Mouse (Mus musculus): ENCODE results near the gene Zmynd12.
A peak's percentile ranks its signal among the peaks of the same experiment; 100 is the strongest.

Zmynd12 gene

DNA sequence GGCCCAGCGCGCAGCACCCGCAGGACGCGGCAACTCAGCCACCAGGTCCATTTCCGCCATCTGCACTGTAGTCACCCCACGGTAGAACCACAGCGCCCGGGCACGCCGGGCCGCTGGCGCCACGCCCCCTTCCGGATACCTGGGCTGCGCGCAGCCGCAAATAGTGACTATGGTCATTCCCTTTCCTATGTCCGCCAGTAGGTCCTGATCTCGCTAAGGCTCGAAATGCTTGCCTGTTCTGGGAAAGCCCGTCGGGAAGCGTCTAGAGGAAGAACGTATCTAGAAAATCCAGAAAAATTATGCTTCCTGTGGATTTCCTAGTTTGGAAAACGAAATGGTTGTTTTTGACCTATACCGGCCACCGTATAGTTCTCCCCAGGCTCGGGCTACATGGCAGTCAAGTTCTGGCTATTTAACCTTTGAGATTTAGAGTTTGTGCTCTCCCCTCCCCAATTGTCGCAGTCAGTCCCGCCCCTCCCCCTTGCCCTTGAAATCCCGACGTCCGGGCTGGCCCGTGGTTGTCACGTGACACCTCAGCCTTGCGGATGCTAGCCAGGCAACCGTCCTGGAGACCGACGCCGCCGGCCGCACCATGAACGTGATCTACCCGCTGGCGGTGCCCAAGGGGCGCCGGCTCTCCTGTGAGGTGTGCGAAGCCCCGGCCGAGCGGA, at the start of gene Zmynd12, which contains the start of gene Ppcs:
TSS of gene Zmynd12 (plus strand) at position 521 of the 671 bp plus-strand sequence.
TSS of gene Ppcs (minus strand) at position 127 of the 671 bp plus-strand sequence.
- peak; percentile 96 for DNase-seq

- DNase-seq = peak; percentile 30
Measured at GRCm38 (mm10) chr4:119381471-119382190, 41.0 kb upstream of the Zmynd12 start.

GRCm38 (mm10) chr4:119389184-119389583, 33.4 kb upstream of the Zmynd12 start:
- DNase-seq = peak; percentile 54

DNA sequence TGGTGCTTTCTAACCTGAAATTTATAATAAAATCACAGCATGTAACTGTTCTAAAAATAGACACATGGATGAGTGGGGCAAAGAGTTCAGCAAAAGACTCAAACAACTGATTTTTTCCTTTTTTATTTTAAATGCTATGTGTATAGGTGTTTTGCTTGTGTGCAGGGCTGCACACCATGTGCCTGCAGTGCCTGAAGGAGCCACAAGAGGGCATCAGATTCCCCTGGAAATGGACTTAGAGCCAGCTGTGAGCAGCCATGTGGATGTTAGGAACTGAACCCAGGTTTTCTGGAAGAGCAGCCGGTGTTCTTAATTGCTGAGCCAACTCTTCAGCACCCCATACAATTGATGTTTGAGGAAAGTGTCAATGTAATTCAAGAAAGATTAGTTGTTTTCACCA, 32.2 kb upstream of the Zmynd12 start:
- no peak for DNase-seq

DNA sequence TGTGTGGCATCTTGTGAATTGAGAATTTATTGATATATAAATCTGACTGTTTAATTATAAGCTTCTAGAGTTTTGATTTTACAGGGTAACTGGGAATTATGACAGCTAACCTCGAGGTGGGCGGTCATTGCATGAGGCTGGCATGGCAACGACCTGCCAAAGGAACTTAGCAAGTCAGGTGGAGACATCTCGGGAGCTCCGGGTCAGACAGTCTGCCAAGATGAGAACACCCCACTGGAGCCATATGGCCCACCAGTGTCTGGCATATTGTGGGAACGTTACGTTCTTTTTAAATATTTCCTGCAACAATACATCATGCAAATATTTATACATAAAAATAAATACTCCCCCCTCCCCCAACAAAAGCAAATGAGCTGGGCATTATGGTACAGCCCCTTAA, 23.9 kb upstream of the Zmynd12 start:
- DNase-seq = no peak

GRCm38 (mm10) chr4:119400896-119401295, 21.7 kb upstream of the Zmynd12 start:
- no peak for DNase-seq

DNA sequence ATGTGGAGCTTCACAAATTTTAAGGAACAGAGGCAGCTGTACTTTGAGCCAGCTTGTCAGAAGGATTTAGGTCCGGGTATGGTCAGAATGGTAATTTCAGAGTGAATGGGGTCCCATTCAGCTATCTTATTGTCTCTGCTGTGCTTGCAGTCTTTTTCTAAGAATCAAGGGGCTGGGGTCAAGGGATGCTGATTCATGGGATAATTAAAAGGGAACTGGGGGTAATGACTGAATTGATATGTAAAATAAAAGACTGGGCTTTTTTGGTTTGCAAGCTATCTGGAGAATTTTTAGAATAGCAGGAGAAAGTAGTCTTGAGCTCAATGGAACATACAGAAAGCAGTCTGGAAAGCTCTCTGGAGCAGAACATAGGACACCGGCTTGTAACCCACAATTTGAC, 19.2 kb upstream of the Zmynd12 start:
- DNase-seq = no peak

- no peak for DNase-seq
Measured at GRCm38 (mm10) chr4:119411877-119412650, 10.6 kb upstream of the Zmynd12 start.

- no peak for DNase-seq
Measured at GRCm38 (mm10) chr4:119412791-119413190, 9.8 kb upstream of the Zmynd12 start.

GRCm38 (mm10) chr4:119415072-119415753, 7.4 kb upstream of the Zmynd12 start, which contains the start of gene Ccdc30:
Ccdc30 (minus strand) TSS chr4:119415521.
- DNase-seq = peak; percentile 98

GRCm38 (mm10) chr4:119417270-119417669, 5.3 kb upstream of the Zmynd12 start:
- no peak for DNase-seq

- no peak for DNase-seq
Measured at GRCm38 (mm10) chr4:119417894-119418293, 4.7 kb upstream of the Zmynd12 start.

- DNase-seq = no peak
Measured at GRCm38 (mm10) chr4:119421191-119421590, 1.4 kb upstream of the Zmynd12 start.

DNA sequence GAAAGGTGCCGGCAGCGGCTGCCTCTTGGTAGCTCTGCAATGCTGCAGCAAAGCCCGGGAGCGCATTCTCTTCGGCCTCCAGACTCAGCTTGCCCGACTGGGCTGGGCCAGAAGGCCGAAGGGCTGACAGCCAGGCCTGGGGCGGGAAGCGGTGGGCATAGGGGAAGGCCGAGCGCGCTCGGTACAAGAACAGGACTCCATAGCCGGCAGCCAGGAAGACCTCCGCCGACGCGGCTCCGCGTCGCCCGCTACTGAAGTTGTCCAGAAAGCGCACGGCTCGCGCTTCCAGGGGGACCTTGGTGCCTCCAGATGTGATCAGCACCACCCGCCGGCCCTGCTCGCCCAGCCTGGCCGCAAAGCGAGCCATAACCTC, 707 bp upstream of the Zmynd12 start:
- no peak for DNase-seq

GRCm38 (mm10) chr4:119425077-119425476, 2.5 kb downstream of the Zmynd12 start:
- DNase-seq = no peak

- no peak for DNase-seq
Measured at GRCm38 (mm10) chr4:119425601-119426000, 3.0 kb downstream of the Zmynd12 start.

- DNase-seq = peak; percentile 66
Measured at GRCm38 (mm10) chr4:119427680-119428079, 5.1 kb downstream of the Zmynd12 start.

- peak; percentile 73 for DNase-seq
Measured at GRCm38 (mm10) chr4:119430678-119431077, 8.1 kb downstream of the Zmynd12 start.

GRCm38 (mm10) chr4:119437936-119438335, 15.3 kb downstream of the Zmynd12 start:
- no peak for DNase-seq

- DNase-seq = no peak
Measured at GRCm38 (mm10) chr4:119441836-119442235, 19.2 kb downstream of the Zmynd12 start.

GRCm38 (mm10) chr4:119442539-119442938, 19.9 kb downstream of the Zmynd12 start:
- no peak for DNase-seq

GRCm38 (mm10) chr4:119447261-119447660, 24.6 kb downstream of the Zmynd12 start:
- no peak for DNase-seq

- no peak for DNase-seq
Measured at GRCm38 (mm10) chr4:119447786-119448185, 25.2 kb downstream of the Zmynd12 start.
